Mouse (Mus musculus): ENCODE data around the gene Dnah2. TPM values are rescaled to one million over a fixed set of nuclear protein-coding genes. Genes with fewer than 3 reads are reported as not detected.
A peak's percentile ranks its signal among the peaks of the same experiment; 100 is the strongest.

The Dnah2 gene
- total and polyA plus RNA-seq, 3 experiments: 0.04 to 0.07 TPM; not detected in 1

- H3K9ac ChIP-seq (ENCODE audit: control insufficient read depth, low read depth, low read length, poor library complexity, severe bottlenecking): peak overlapping the region; percentile 87
- H3K36me3 ChIP-seq (ENCODE audit: control insufficient read depth in 1 of 2, insufficient read depth in 2 of 2, low read length in 2 of 2): peaks cover 0 to 26% of the 10 kb centered on the region in 2 experiments; a peak in 3 of 4 replicates
- H3K9me3 ChIP-seq (replicated peaks; ENCODE audit: insufficient read depth, low read length): no peaks in the 10 kb centered on the region
- H3K79me2 ChIP-seq (ENCODE audit: control insufficient read depth, insufficient read depth, low read length, poor library complexity): peaks cover 54% of the 10 kb centered on the region
- peak overlapping the region; percentile 68 to 79 for H3K4me3 ChIP-seq (ENCODE audit: control insufficient read depth in 1 of 2, insufficient read depth in 1 of 2, low read depth in 2 of 2, low read length in 2 of 2)
- peak; percentile 97 for DNase-seq (ENCODE audit: low read depth, low spot score)
- TF ChIP-seq HCFC1 (IDR thresholded peaks at IDR 0.05; ENCODE audit: low read depth, low read length): peak; percentile 65
- TF ChIP-seq MYC (IDR thresholded peaks at IDR 0.05; ENCODE audit: low read depth, low read length): peak; percentile 97
- TF ChIP-seq CTCF (IDR thresholded peaks at IDR 0.05 in 2 of 3, conservative IDR thresholded peaks at IDR 0.05 in 1 of 3; ENCODE audit: control insufficient read depth in 1 of 3, insufficient read depth in 1 of 3, low read depth in 2 of 3, low read length in 3 of 3, poor library complexity in 1 of 3, severe bottlenecking in 1 of 3): 0 out of 6 replicates have a peak, but pooled peaks of 1 of the 3 experiments have one; percentile 2
- TF ChIP-seq ETS1 (IDR thresholded peaks at IDR 0.05; ENCODE audit: low read depth, low read length): peak; percentile 96
- TF ChIP-seq NRF1 (IDR thresholded peaks at IDR 0.05; ENCODE audit: insufficient read depth, low read depth, low read length, poor library complexity, severe bottlenecking): 0 out of 2 replicates have a peak, but pooled peaks have one; percentile 3
- TF ChIP-seq ELF1 (IDR thresholded peaks at IDR 0.05; ENCODE audit: low read depth, low read length): peak; percentile 80
- TF ChIP-seq MAX (IDR thresholded peaks at IDR 0.05; ENCODE audit: low read length): peak; percentile 92
- no peak for TF ChIP-seq CHD1 (IDR thresholded peaks at IDR 0.05; ENCODE audit: low read depth, low read length)
- TF ChIP-seq USF1 (IDR thresholded peaks at IDR 0.05; ENCODE audit: low read depth, low read length): peak; percentile 75
- peak; percentile 96 for TF ChIP-seq MXI1 (IDR thresholded peaks at IDR 0.05; ENCODE audit: low read depth, low read length)
- peak; percentile 94 for TF ChIP-seq SIN3A (IDR thresholded peaks at IDR 0.05; ENCODE audit: low read length)
- TF ChIP-seq ZKSCAN1 (IDR thresholded peaks at IDR 0.05; ENCODE audit: low read depth, low read length): no peak
- no peak for TF ChIP-seq ZNF384 (IDR thresholded peaks at IDR 0.05; ENCODE audit: low read depth, low read length)
- TF ChIP-seq KAT2A (conservative IDR thresholded peaks at IDR 0.05; ENCODE audit: low read depth, low read length): no peak
- peak; percentile 72; the same call in 1 of the 2 replicates for TF ChIP-seq BHLHE40 (IDR thresholded peaks at IDR 0.05; ENCODE audit: borderline replicate concordance, low read depth, low read length)
- no peak for TF ChIP-seq MYB (IDR thresholded peaks at IDR 0.05; ENCODE audit: low read depth, low read length)
- peak in 1 of 2 experiments; percentile 30; a peak in 2 of 4 replicates for TF ChIP-seq POLR2A (IDR thresholded peaks at IDR 0.05; ENCODE audit: control insufficient read depth in 1 of 2, insufficient read depth in 1 of 2, low read depth in 1 of 2, low read length in 2 of 2, poor library complexity in 1 of 2)
- TF ChIP-seq UBTF (IDR thresholded peaks at IDR 0.05; ENCODE audit: borderline replicate concordance, insufficient read depth, low read depth, low read length): no peak; the same call in 1 of the 2 replicates
- TF ChIP-seq TAL1 (IDR thresholded peaks at IDR 0.05; ENCODE audit: low read length): no peak
- TF ChIP-seq JUND (IDR thresholded peaks at IDR 0.05; ENCODE audit: low read depth, low read length): no peak
- peak; percentile 99 for TF ChIP-seq MAZ (IDR thresholded peaks at IDR 0.05; ENCODE audit: low read depth, low read length)
- no peak for TF ChIP-seq POLR2AphosphoS2 (IDR thresholded peaks at IDR 0.05; ENCODE audit: low read length)
- no peak for TF ChIP-seq E2F4 (IDR thresholded peaks at IDR 0.05; ENCODE audit: borderline replicate concordance, low read depth, low read length)
- peak; percentile 39 for TF ChIP-seq TBP (IDR thresholded peaks at IDR 0.05; ENCODE audit: low read depth, low read length)
- H3K4me1 ChIP-seq (ENCODE audit: control insufficient read depth in 1 of 2, insufficient read depth in 2 of 2, low read length in 2 of 2): peaks cover 17 to 33% of the 10 kb centered on the region in 2 experiments
- no peaks in the 10 kb centered on the region for H3K27me3 ChIP-seq (ENCODE audit: control insufficient read depth in 1 of 2, insufficient read depth in 2 of 2, low read length in 2 of 2)
- peak overlapping the region; percentile 91 for H3K27ac ChIP-seq (ENCODE audit: control insufficient read depth, low read depth, low read length)
These were observed 139.4 kb downstream of the Dnah2 start for GRCm38 (mm10) chr11:69409378-69410044.

Measured in MEL (cell line).